Mouse (Mus musculus) embryonic fibroblast, embryonic 13.5 days (primary cell): ENCODE results near the gene Smg6. TPM values are rescaled to one million over a fixed set of nuclear protein-coding genes. Genes with fewer than 3 reads are reported as not detected.

Experiments used
- H3K27ac ChIP-seq: 2 replicates; pipeline ENCODE4 v1.5.1; 2012; ENCODE audit warnings: low read length, control low read depth, inconsistent platforms; ENCODE audit not compliant: insufficient read depth
- H3K4me1 ChIP-seq: 2 replicates; pipeline ENCODE4 v1.6.1; 2011; ENCODE audit warnings: low read length; ENCODE audit not compliant: control insufficient read depth, insufficient read depth
- H3K4me3 ChIP-seq: 2 replicates; pipeline ENCODE4 v1.5.1; 2011; ENCODE audit warnings: mild to moderate bottlenecking, control low read depth, low read length; ENCODE audit not compliant: insufficient read depth
- CTCF ChIP-seq: IDR thresholded peaks from 2 replicates; pipeline ENCODE4 v1.5.1; 2011; ENCODE audit warnings: mild to moderate bottlenecking, control low read depth, low read length, moderate library complexity, borderline replicate concordance; ENCODE audit not compliant: insufficient read depth
- POLR2A ChIP-seq: IDR thresholded peaks from 2 replicates; pipeline ENCODE4 v1.6.1; 2011; ENCODE audit warnings: low read depth, mild to moderate bottlenecking, control low read depth, low read length, moderate library complexity
- polyA plus RNA-seq: library from polyadenylated mRNA; stranded (reverse); fragments of >200 nt; gene quantifications from 2 replicates; pipeline ENCODE4 v1.2.4, GENCODE M21; 2011; ENCODE audit warnings: low read depth; ENCODE audit not compliant: missing spikeins, insufficient read length

The Smg6 gene
- polyA plus RNA-seq, 1 experiment = 16.2 TPM

GRCm38 (mm10) chr11:75161417-75162008 lies 235.9 kb downstream of the Smg6 start:
- Histone ChIP-seq H3K4me1 (peaks cover 11% of the 10 kb centered on the region), H3K27ac (0 out of 2 replicates have a peak overlapping the region, but pooled peaks have one; percentile 12), H3K4me3 (no peak overlapping the region)
- TF ChIP-seq CTCF (no peak), POLR2A (peak; percentile 28; the same call in 1 of the 2 replicates)

- Histone ChIP-seq H3K27ac (no peak overlapping the region), H3K4me1 (peaks cover 3% of the 10 kb centered on the region; the same call in 1 of the 2 replicates), H3K4me3 (no peak overlapping the region)
- TF ChIP-seq CTCF = no peak
- 0 out of 2 replicates have a peak, but pooled peaks have one; percentile 25 for TF ChIP-seq POLR2A
These were observed 237.0 kb downstream of the Smg6 start for GRCm38 (mm10) chr11:75162591-75163080.

GRCm38 (mm10) chr11:75163379-75163778 lies 237.8 kb downstream of the Smg6 start:
- peak; percentile 32 for TF ChIP-seq POLR2A
- TF ChIP-seq CTCF = no peak
- H3K4me3 ChIP-seq = no peak overlapping the region
- H3K4me1 ChIP-seq = 0 out of 2 replicates have a peak, but pooled peaks cover 1% of the 10 kb centered on the region
- no peak overlapping the region for H3K27ac ChIP-seq

GRCm38 (mm10) chr11:75164051-75164450 lies 238.4 kb downstream of the Smg6 start:
- Histone ChIP-seq H3K4me1 (no peaks in the 10 kb centered on the region), H3K4me3 (no peak overlapping the region), H3K27ac (no peak overlapping the region)
- TF ChIP-seq CTCF (no peak), POLR2A (no peak)

- Histone ChIP-seq H3K27ac (0 out of 2 replicates have a peak overlapping the region, but pooled peaks have one; percentile 7), H3K4me1 (no peaks in the 10 kb centered on the region), H3K4me3 (peak overlapping the region; percentile 72)
- TF ChIP-seq POLR2A (no peak), CTCF (no peak)
These were observed 239.1 kb downstream of the Smg6 start for GRCm38 (mm10) chr11:75164750-75165149.

- Histone ChIP-seq H3K4me3 (peak overlapping the region; percentile 72), H3K4me1 (no peaks in the 10 kb centered on the region), H3K27ac (peak overlapping the region; percentile 10)
- TF ChIP-seq CTCF (peak; percentile 87), POLR2A (no peak; the same call in 1 of the 2 replicates)
These were observed 240.0 kb downstream of the Smg6 start for GRCm38 (mm10) chr11:75165441-75166192.

- H3K4me1 ChIP-seq = no peaks in the 10 kb centered on the region
- H3K27ac ChIP-seq = peak overlapping the region; percentile 68
- no peak for TF ChIP-seq CTCF
- no peak for TF ChIP-seq POLR2A
- H3K4me3 ChIP-seq = peak overlapping the region; percentile 72
These were observed 240.7 kb downstream of the Smg6 start for GRCm38 (mm10) chr11:75166193-75166842.

GRCm38 (mm10) chr11:75166861-75167642 lies 241.4 kb downstream of the Smg6 start:
- Histone ChIP-seq H3K27ac (peak overlapping the region; percentile 68), H3K4me1 (no peaks in the 10 kb centered on the region), H3K4me3 (peak overlapping the region; percentile 72)
- TF ChIP-seq POLR2A (no peak; the same call in 1 of the 2 replicates), CTCF (no peak)
